Mouse (Mus musculus): ENCODE results near the gene Mtmr1.

Gene Mtmr1

GRCm38 (mm10) chrX:71439473-71439872, 74.9 kb downstream of the Mtmr1 start:
- in situ Hi-C loops (cut with MboI, MseI): loop anchor here (25.0 kb wide), 1 partner anchor 498 kb away; no protein-coding TSS in a partner anchor

DNA sequence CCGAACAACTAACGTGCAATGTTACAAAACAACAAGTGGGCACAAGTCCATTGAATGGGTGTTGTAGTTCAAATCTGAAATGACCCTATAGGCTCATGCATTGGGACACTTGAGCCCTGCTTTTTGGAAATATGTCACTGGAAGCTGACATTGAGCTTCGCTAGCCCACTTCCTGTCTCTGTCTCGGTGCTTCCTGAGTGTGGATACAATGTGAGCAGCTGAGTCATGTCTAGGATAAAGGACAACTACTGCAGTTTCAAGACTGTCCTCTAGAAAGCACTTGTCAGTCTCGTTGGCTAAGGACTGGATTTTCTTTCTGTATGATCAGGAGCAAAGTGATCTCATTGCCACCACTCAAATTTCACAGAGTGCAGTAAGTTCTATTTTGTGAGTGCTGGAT, 78.4 kb downstream of the Mtmr1 start:
- in situ Hi-C loops (cut with MboI, MseI): loop anchor here (25.0 kb wide), 1 partner anchor 494 kb away; no protein-coding TSS in a partner anchor

DNA sequence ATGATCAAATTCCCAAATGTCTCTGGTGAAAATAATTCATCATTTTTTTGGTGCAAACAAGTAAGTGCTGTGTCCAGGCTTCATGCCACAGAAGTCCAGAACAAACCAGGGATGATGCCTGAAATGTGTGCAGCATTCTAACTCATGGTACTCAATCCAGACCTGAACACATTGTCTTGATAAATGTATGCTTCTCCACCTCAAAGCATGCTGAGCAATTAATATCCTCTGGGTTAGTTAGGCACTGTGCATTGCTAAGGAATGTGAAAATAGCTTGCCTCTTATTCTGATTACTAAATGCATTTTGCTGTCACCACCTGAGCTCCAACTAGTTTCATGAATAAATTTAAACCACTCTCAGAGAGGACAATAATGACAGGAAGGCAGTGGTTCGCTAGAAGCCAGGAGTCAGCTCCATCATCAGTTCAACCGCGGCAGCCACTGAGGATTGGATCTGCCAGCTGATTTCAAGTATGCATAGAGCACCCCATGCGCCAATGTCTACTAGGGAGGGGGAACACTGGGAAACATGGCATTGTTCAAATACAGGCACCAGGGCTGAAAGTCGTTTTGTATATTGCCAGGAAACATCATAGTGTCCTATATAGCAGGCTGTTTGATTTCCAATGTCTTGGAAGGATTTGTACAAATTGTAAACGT, 91.6 kb downstream of the Mtmr1 start:
- in situ Hi-C loops (cut with MboI, MseI): no loop called here

DNA sequence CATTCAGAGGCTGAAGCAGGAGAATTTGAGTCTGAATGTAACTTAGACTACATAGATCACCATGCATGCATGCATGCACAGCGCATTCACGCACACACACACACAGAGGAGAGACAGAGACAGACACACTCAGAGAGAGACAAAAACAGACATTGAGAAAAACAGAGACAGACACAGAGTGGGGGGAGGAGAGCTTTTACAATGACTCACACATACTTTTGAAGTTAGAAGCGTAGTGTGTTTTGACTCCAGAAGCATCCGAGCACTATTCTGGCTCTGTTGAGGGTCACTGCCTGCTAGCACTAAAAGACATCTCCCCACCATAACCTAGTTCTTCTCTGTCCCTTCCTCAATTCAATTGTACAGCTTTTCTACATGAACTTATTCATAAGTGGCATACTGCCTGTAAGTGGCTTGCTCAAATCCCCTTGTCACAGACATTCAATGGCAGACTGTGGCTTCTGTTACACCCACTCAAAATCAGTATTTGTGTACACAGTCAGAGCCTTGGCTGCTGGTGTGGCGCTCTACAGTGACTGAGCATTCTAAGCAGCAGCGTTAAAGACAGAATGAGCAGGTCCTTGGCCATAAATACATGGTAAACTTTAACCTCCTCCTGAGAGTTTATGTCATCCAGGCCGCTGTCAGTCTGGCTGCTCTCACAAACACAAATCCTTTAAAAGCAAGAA, 99.7 kb downstream of the Mtmr1 start:
- in situ Hi-C loops (cut with MboI, MseI): no loop called here

DNA sequence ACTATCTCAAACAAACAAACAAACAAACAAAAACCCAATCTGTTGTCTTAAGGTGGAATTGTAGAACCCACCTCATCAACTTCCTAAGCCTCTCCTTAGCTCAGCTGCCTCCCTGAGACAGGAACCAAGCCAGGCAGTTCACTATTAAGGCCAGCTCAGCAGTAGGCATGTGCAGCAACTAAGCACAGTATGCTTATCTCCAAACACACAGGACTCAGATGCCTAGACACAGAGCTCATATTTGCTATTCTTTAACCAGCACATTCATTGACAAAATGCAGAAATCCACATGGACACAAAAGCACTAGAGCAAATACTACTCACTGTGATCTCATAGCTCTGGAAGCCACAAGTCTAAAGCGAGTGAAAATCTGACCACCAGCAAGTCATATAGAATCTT, 100.9 kb downstream of the Mtmr1 start:
- in situ Hi-C loops (cut with MboI, MseI): no loop called here

GRCm38 (mm10) chrX:71467491-71467890, 102.9 kb downstream of the Mtmr1 start:
- in situ Hi-C loops (cut with MboI, MseI): no loop called here

Data from T-helper 1 cell (primary cell).